Mouse (Mus musculus) effector memory CD4-positive, alpha-beta T cell, adult 7 months (primary cell): ENCODE results near the gene Pafah1b2. TPM values are rescaled to one million over a fixed set of nuclear protein-coding genes. Genes with fewer than 3 reads are reported as not detected.

Source experiments
- polyA plus RNA-seq: library from polyadenylated mRNA; unstranded; fragments of 100-300 nt; shearing (Covaris generic); gene quantifications from one replicate; pipeline ENCODE4 v1.2.1, GENCODE M21; 2017

The Pafah1b2 gene
- polyA plus RNA-seq: 79.5 TPM

GRCm38 (mm10) chr9:46012091-46013008 is at the start of gene Pafah1b2, which contains the start of gene Sik3:
Pafah1b2 (minus strand) TSS chr9:46012690.
Sik3 (plus strand) TSS chr9:46012820.

GRCm38 (mm10) chr9:45955107-45955963 is 57.2 kb downstream of the Pafah1b2 start, which contains the start of gene Sidt2:
Sidt2 (minus strand) TSS chr9:45955258.

GRCm38 (mm10) chr9:45935628-45936210 is 76.8 kb downstream of the Pafah1b2 start, which contains the start of gene Tagln:
Tagln (minus strand) TSS chr9:45936058.

Other genes with a start within 250 kb of the Pafah1b2 start
- gene Cep164, start 184.0 kb downstream of the Pafah1b2 start, polyA plus RNA-seq: 16.4 TPM
- 2.0 TPM for gene Bace1, start 174.1 kb downstream of the Pafah1b2 start, polyA plus RNA-seq
- gene Pcsk7, start 106.2 kb downstream of the Pafah1b2 start, polyA plus RNA-seq: 55.4 TPM
- 25.8 TPM for gene Rnf214, start 105.8 kb downstream of the Pafah1b2 start, polyA plus RNA-seq
- gene Tagln, start 76.6 kb downstream of the Pafah1b2 start, polyA plus RNA-seq: 2.2 TPM
- gene Sidt2, start 57.4 kb downstream of the Pafah1b2 start, polyA plus RNA-seq: 271 TPM
- 70.2 TPM for gene Sik3, start 130 bp upstream of the Pafah1b2 start, polyA plus RNA-seq
- not detected for gene Apoa1, start 215.9 kb upstream of the Pafah1b2 start, polyA plus RNA-seq
- gene Apoc3, start 222.9 kb upstream of the Pafah1b2 start, polyA plus RNA-seq: not detected
- not detected for gene Apoa4, start 228.0 kb upstream of the Pafah1b2 start, polyA plus RNA-seq